Mouse (Mus musculus): ENCODE data around the gene Slc1a5. TPM values are rescaled to one million over a fixed set of nuclear protein-coding genes. Genes with fewer than 3 reads are reported as not detected.

Gene Slc1a5
- polyA plus RNA-seq, 1 experiment from 2014 or later: 26.5 TPM

DNA sequence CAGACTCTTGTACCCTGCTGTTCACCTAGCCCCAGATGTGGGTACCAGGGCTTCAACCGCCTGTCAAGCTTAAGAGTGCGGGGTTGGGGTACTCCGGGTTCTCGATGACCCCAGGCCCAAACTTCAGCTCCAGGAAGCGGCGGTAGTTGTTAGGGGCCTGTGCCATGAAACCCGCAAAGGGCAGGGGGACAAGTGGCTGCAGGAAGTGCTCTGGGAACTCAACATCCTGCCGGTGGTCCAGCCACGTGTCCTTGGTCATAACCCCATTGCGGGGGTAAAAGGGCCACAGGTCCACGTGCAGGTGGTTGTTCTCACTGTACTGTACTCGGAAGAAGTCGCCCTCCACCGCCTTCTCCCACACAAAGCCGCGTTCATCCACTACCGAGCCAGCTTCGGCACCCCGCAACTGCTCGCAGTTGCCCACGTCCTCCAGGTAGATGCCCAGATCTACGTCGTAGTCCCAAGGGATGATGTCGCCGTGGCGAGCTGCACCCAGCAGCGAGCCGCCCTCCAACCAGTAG, 29.3 kb downstream of the Slc1a5 start:
- Histone ChIP-seq H3K36me3 (ENCODE audit: control insufficient read depth, insufficient read depth, low read length) (peaks cover 51% of the 10 kb centered on the region), H3K27ac (replicated peaks; ENCODE audit: low read depth, low read length) (no peak overlapping the region), H3K9ac (ENCODE audit: low read depth, low read length) (peak overlapping the region; percentile 58; the same call in 1 of the 2 replicates), H3K27me3 (replicated peaks; ENCODE audit: control insufficient read depth, insufficient read depth, low read length) (peaks cover 10% of the 10 kb centered on the region), H3K4me3 (ENCODE audit: low read depth, low read length) (peak overlapping the region; percentile 46), H3K4me2 (ENCODE audit: low read depth, low read length) (peak overlapping the region; percentile 88), H3K4me1 (ENCODE audit: control insufficient read depth, insufficient read depth, low read length) (peaks cover 4% of the 10 kb centered on the region), H3K9me3 (ENCODE audit: control insufficient read depth, low read length) (no peaks in the 10 kb centered on the region)
- no peak for DNase-seq (ENCODE audit: low spot score)
- ATAC-seq (ENCODE audit: low read depth): no peak
- WGBS: 49% methylated on average over 24 of the region's 28 CpGs

DNA sequence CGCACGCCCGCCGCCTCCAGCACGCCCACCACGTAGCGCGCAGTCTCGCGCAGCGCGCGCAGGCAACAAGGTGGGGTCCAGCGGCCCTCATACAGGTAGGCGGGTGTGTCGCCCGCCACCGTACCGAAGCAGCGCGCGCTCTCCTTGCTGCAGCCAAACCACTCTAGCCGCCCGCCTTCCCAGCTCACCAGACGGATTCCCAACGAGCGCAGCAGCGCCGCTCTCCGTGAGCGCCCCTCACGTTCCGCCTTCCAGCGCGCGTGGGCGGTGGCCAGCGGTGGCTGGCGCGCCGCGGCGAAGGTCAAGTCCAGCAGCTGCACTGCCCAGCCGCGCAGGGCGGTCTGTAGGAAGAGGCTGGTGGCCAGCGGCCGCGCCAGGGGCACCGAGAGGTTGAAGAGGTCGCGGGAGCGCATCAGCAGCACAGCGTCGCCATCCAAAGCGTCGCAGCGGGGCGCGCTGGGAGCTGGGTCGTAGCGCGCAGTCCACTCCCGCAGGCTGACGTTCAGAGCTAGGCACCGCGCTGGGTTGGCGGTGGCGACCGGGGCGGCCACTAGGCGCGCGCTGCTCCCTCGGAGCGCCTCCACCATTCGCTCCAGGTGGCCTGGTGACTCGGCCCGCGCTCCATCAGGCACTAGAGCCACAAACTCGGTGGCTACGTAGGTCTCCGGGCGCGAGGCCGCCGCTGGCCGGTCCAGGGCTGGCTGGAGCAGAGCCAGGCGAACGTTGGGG, 29.9 kb downstream of the Slc1a5 start:
- Histone ChIP-seq H3K36me3 (ENCODE audit: control insufficient read depth, insufficient read depth, low read length) (peaks cover 51% of the 10 kb centered on the region), H3K27me3 (replicated peaks; ENCODE audit: control insufficient read depth, insufficient read depth, low read length) (peaks cover 10% of the 10 kb centered on the region), H3K4me1 (ENCODE audit: control insufficient read depth, insufficient read depth, low read length) (peaks cover 9% of the 10 kb centered on the region), H3K4me2 (ENCODE audit: low read depth, low read length) (peak overlapping the region; percentile 88), H3K27ac (replicated peaks; ENCODE audit: low read depth, low read length) (no peak overlapping the region; the same call in 1 of the 2 replicates), H3K9ac (ENCODE audit: low read depth, low read length) (peak overlapping the region; percentile 58), H3K4me3 (ENCODE audit: low read depth, low read length) (peak overlapping the region; percentile 46), H3K9me3 (ENCODE audit: control insufficient read depth, low read length) (no peaks in the 10 kb centered on the region)
- WGBS: 12% methylated on average over 23 of the region's 90 CpGs
- peak; percentile 41 for DNase-seq (ENCODE audit: low spot score)
- peak; percentile 26 for ATAC-seq (ENCODE audit: low read depth)

DNA sequence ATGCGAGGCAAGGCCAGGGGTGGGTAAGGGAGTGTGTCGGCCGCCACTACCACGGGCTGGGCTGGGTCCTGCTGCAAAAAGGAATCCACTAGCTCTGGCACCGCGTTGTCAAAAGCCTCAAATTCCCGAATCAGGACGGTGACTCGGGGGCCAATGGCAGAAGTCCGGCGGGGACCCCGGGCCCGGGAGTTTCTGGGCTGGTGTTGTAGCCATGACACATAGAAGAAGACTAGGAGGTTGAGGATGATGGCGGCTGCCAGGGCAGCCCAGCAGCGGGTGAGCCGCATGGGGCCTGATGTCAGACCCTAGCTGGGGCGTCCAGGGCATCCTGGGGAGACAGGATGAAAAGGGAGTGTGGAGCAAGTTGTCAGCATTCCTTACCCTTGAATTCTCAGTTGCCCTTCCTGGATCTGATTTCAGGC, 30.5 kb downstream of the Slc1a5 start:
- H3K36me3 ChIP-seq (ENCODE audit: control insufficient read depth, insufficient read depth, low read length): peaks cover 47% of the 10 kb centered on the region
- 17% methylated on average over 17 of the region's 17 CpGs for WGBS
- no peaks in the 10 kb centered on the region for H3K9me3 ChIP-seq (ENCODE audit: control insufficient read depth, low read length)
- no peak for DNase-seq (ENCODE audit: low spot score)
- peak overlapping the region; percentile 88 for H3K4me2 ChIP-seq (ENCODE audit: low read depth, low read length)
- peak overlapping the region; percentile 58 for H3K9ac ChIP-seq (ENCODE audit: low read depth, low read length)
- no peak for ATAC-seq (ENCODE audit: low read depth)
- H3K4me1 ChIP-seq (ENCODE audit: control insufficient read depth, insufficient read depth, low read length): peaks cover 9% of the 10 kb centered on the region
- H3K27ac ChIP-seq (replicated peaks; ENCODE audit: low read depth, low read length): no peak overlapping the region
- H3K27me3 ChIP-seq (replicated peaks; ENCODE audit: control insufficient read depth, insufficient read depth, low read length): peaks cover 10% of the 10 kb centered on the region
- peak overlapping the region; percentile 46 for H3K4me3 ChIP-seq (ENCODE audit: low read depth, low read length)

DNA sequence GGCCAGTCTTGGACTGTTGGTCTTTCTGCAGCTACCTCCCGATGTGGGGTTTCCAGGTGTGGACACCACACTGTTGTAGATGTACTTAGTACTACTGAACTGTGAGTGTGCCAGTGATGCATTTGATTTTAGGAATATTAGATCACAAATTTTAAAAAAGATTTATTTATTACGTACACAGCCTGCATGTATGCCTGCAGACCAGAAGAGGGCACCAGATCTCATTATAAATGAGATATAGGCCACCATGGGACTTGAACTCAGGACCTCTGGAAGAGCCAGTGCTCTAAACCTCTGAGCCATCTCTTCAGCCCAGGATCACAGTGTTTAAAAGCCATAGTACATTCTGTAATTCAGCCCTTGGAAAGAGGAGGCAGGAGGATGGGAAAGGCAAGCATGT, 31.4 kb downstream of the Slc1a5 start:
- H3K4me3 ChIP-seq (ENCODE audit: low read depth, low read length): no peak overlapping the region
- no peak overlapping the region for H3K9ac ChIP-seq (ENCODE audit: low read depth, low read length)
- H3K27me3 ChIP-seq (replicated peaks; ENCODE audit: control insufficient read depth, insufficient read depth, low read length): peaks cover 10% of the 10 kb centered on the region
- H3K4me1 ChIP-seq (ENCODE audit: control insufficient read depth, insufficient read depth, low read length): peaks cover 12% of the 10 kb centered on the region
- H3K36me3 ChIP-seq (ENCODE audit: control insufficient read depth, insufficient read depth, low read length): peaks cover 40% of the 10 kb centered on the region
- no peak overlapping the region for H3K27ac ChIP-seq (replicated peaks; ENCODE audit: low read depth, low read length)
- no peak for ATAC-seq (ENCODE audit: low read depth)
- H3K9me3 ChIP-seq (ENCODE audit: control insufficient read depth, low read length): no peaks in the 10 kb centered on the region
- WGBS: 69% methylated on average over 2 of the region's 2 CpGs
- DNase-seq (ENCODE audit: low spot score): no peak
- no peak overlapping the region for H3K4me2 ChIP-seq (ENCODE audit: low read depth, low read length)

DNA sequence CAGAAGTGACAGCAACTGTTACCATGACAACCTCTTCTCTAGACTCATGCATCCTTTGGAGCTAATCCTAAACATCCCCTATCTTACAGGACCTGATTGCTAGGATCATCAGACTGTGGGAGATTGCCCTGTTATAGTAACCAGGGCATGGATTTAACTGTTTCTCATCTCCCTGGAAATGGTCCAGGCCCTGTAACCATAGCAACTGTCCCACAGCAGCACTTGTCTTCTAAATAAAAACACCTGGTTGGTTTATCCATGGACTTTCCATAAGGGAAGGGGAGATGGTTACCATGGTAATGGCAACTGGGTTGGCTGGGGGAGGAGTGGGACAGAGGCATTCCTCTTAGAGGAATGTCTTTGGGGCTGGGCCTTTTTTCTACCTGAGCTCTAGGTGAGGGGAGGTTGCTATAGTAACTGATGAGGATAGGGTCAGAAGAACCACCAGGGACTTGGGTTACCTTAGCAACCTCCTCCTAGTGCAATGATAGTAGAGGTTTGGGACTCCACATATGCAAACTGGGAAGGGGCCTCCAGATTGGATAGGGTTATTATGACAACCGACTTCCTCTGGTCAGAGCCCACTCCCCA, 34.3 kb downstream of the Slc1a5 start, which contains the start of gene Strn4:
Gene Strn4, plus strand, starts transcription at position 539 of the 591 bp plus-strand sequence.
- Histone ChIP-seq H3K4me2 (ENCODE audit: low read depth, low read length) (peak within 1 kb of the TSS; percentile 83), H3K4me3 (ENCODE audit: low read depth, low read length) (peak within 1 kb of the TSS; percentile 99), H3K36me3 (ENCODE audit: control insufficient read depth, insufficient read depth, low read length) (peaks cover 17% of the 10 kb centered on the region; the same call in 1 of the 2 replicates), H3K27ac (replicated peaks; ENCODE audit: low read depth, low read length) (peak within 1 kb of the TSS; percentile 99), H3K9me3 (ENCODE audit: control insufficient read depth, low read length) (no peaks in the 10 kb centered on the region), H3K9ac (ENCODE audit: low read depth, low read length) (peak within 1 kb of the TSS; percentile 100), H3K27me3 (replicated peaks; ENCODE audit: control insufficient read depth, insufficient read depth, low read length) (peaks cover 10% of the 10 kb centered on the region), H3K4me1 (ENCODE audit: control insufficient read depth, insufficient read depth, low read length) (peaks cover 41% of the 10 kb centered on the region)
- peak; percentile 51 for ATAC-seq (ENCODE audit: low read depth)
- 0% methylated on average over 1 of the region's 1 CpGs for WGBS
- DNase-seq (ENCODE audit: low spot score): peak; percentile 83

DNA sequence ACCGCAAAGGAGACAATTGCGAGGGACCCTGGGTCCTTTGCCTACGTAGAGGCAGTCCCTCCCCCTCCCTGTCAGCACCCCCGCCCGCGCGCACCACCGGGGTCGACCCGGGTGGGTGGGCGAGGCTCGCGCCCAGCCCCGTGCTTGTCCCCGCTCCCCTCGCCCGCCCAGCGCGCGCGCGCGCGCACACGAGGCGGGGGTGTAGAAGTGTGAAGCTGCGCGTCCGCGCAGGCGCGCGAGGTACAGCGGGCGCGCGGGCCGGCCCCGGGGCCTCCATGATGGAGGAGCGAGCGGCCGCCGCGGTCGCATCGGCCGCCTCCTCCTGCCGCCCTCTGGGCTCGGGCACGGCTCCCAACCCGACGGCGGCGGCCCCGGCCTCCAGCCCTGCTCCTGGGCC, 34.9 kb downstream of the Slc1a5 start:
- Histone ChIP-seq H3K27ac (replicated peaks; ENCODE audit: low read depth, low read length) (peak overlapping the region; percentile 99), H3K9me3 (ENCODE audit: control insufficient read depth, low read length) (no peaks in the 10 kb centered on the region), H3K27me3 (replicated peaks; ENCODE audit: control insufficient read depth, insufficient read depth, low read length) (peaks cover 9% of the 10 kb centered on the region), H3K4me1 (ENCODE audit: control insufficient read depth, insufficient read depth, low read length) (peaks cover 38% of the 10 kb centered on the region), H3K4me3 (ENCODE audit: low read depth, low read length) (peak overlapping the region; percentile 99), H3K4me2 (ENCODE audit: low read depth, low read length) (peak overlapping the region; percentile 83), H3K36me3 (ENCODE audit: control insufficient read depth, insufficient read depth, low read length) (peaks cover 13% of the 10 kb centered on the region; the same call in 1 of the 2 replicates), H3K9ac (ENCODE audit: low read depth, low read length) (peak overlapping the region; percentile 100)
- DNase-seq (ENCODE audit: low spot score) (peak; percentile 93), ATAC-seq (ENCODE audit: low read depth) (peak; percentile 85)
- WGBS: under 1% methylated on average over 12 of the region's 55 CpGs

DNA sequence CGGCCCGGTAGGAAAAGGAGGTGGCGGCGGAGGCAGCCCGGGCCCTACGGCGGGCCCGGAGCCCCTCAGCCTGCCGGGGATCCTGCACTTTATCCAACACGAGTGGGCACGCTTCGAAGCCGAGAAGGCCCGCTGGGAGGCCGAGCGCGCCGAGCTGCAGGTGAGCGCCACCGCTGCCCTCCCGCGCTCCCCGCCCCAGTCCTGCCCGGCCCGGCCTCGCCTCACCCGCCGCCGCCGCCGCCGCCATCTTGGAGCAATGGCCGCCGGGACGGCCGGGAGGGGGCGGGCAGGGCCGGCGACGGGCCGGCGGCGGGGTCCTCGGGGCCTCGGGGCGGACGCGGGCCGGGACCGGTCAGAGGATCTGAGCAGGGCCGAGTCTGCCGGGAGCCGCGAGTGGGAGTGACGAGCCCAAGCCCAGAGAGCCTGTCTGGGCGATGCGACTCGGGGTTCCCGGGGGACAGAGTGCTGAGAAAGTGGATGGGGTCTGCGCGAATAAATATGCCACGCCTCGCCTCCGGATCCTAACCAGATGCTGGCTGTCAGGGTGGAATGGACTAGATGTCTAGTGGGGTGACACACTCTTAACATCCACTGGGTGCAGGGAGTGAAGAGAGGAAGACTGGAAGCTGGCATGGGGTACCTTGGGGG, 35.5 kb downstream of the Slc1a5 start, which contains the start of gene Fkrp:
Gene Fkrp, minus strand, starts transcription at position 258 of the 648 bp plus-strand sequence.
- peaks cover 13% of the 10 kb centered on the region; the same call in 1 of the 2 replicates for H3K36me3 ChIP-seq (ENCODE audit: control insufficient read depth, insufficient read depth, low read length)
- peak within 1 kb of the TSS; percentile 100 for H3K9ac ChIP-seq (ENCODE audit: low read depth, low read length)
- H3K27me3 ChIP-seq (replicated peaks; ENCODE audit: control insufficient read depth, insufficient read depth, low read length): peaks cover 4% of the 10 kb centered on the region
- DNase-seq (ENCODE audit: low spot score): peak; percentile 34
- H3K4me2 ChIP-seq (ENCODE audit: low read depth, low read length): peak within 1 kb of the TSS; percentile 83
- H3K4me3 ChIP-seq (ENCODE audit: low read depth, low read length): peak within 1 kb of the TSS; percentile 99
- H3K4me1 ChIP-seq (ENCODE audit: control insufficient read depth, insufficient read depth, low read length): peaks cover 41% of the 10 kb centered on the region
- peak; percentile 62 for ATAC-seq (ENCODE audit: low read depth)
- 0% methylated on average over 24 of the region's 64 CpGs for WGBS
- no peaks in the 10 kb centered on the region for H3K9me3 ChIP-seq (ENCODE audit: control insufficient read depth, low read length)
- H3K27ac ChIP-seq (replicated peaks; ENCODE audit: low read depth, low read length): peak within 1 kb of the TSS; percentile 99

DNA sequence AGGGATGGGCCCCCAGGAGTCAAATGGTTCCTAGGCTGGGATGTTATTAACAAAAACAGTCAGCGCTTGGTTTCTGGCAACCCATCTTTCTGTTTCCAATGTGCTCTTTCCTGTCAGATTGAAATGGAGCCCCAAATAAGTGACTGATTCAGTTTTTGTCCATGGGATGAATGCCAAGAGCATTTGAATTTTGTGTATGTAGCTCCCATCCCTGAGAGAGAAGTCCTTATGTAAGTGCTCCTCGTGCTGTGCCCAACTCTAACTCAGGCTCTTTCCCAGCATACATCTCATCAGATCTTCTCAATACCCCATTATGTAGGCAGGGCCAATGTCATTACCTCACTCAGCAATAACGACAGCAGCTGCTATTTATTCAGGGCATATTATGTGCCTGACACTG, 36.6 kb downstream of the Slc1a5 start:
- peaks cover 17% of the 10 kb centered on the region; the same call in 1 of the 2 replicates for H3K36me3 ChIP-seq (ENCODE audit: control insufficient read depth, insufficient read depth, low read length)
- H3K4me2 ChIP-seq (ENCODE audit: low read depth, low read length): peak overlapping the region; percentile 83
- peaks cover 41% of the 10 kb centered on the region for H3K4me1 ChIP-seq (ENCODE audit: control insufficient read depth, insufficient read depth, low read length)
- no peaks in the 10 kb centered on the region for H3K9me3 ChIP-seq (ENCODE audit: control insufficient read depth, low read length)
- peak overlapping the region; percentile 99 for H3K4me3 ChIP-seq (ENCODE audit: low read depth, low read length)
- DNase-seq (ENCODE audit: low spot score) (peak; percentile 15), ATAC-seq (ENCODE audit: low read depth) (no peak)
- no peaks in the 10 kb centered on the region; the same call in 1 of the 2 replicates for H3K27me3 ChIP-seq (replicated peaks; ENCODE audit: control insufficient read depth, insufficient read depth, low read length)
- H3K9ac ChIP-seq (ENCODE audit: low read depth, low read length): peak overlapping the region; percentile 100
- no peak overlapping the region for H3K27ac ChIP-seq (replicated peaks; ENCODE audit: low read depth, low read length)
- WGBS: 33% methylated on average over 3 of the region's 3 CpGs
